Mouse (Mus musculus) CH12F3 (cell line): Measurements from ENCODE around the gene Syde2.

ENCODE experiments used
- in situ Hi-C: fragments of 300-500 bp; cut with MboI; formaldehyde crosslinking; loops from 2 replicates; pipeline ENCODE4 v1.14.3; 2020; ENCODE audit warnings: low sequenced_read_pairs

Syde2 gene

GRCm38 (mm10) chr3:146049951-146050350 lies 62.3 kb downstream of the Syde2 start:
- in situ Hi-C loops = loop anchor here (10.0 kb wide), 1 partner anchor 105 kb away; no protein-coding TSS in a partner anchor

GRCm38 (mm10) chr3:146051277-146052007 lies 63.8 kb downstream of the Syde2 start:
- in situ Hi-C loops = loop anchor here (10.0 kb wide), 1 partner anchor 107 kb away; no protein-coding TSS in a partner anchor

DNA sequence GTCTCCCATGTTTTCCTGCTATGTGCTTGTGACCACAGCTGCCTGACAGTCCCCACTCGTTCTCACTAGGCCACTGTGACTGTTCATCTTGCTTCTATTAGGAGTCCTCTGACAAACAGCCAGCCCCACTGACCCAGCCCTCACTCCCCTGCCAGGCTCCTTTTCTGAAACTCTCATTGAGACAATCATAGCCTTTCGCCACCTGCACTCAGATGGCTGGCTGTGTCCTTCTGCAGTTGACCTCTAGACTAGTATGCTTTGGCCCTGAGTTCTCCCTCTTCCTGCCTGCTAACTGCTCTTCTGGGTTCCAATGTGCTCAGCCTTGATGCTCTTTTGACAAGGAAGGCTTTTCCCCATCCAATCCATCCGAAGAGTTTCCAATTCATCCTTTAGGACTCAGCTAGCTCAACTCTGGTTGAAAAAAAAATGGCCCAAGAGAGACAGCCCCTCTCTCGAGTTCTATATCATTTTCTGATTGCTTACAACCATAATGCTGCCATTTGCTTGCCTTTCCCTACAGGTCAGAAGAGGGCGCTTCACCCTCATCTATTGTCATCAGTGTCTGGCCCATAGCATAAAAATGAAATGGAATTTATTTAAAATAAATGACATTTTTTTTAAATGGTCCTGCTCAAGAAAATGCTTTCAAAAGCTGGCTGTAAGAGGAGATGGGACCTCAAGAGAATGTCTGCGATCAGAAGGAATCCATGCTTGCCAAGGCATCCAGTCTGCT lies 65.6 kb downstream of the Syde2 start:
- in situ Hi-C loops = loop anchor here (10.0 kb wide), 1 partner anchor 108 kb away; no protein-coding TSS in a partner anchor

DNA sequence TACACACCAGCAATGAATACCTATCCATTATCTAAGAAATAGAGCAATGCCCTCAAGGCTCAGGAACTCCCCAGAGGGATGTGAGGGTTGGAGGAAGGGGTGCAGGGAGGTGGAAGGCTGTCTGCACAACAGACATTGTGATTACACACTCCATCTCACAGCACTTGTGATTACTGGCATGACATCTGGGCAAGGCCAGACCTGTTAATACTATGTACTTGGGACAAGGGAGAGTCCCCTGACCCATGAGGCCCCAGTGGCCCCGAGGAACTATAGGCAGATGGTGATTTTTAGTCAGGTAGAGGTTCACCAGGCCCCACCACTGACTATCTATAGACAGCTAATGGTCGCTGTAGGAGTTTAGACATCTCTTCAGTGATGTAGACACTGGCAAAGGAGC lies 66.2 kb downstream of the Syde2 start:
- in situ Hi-C loops = loop anchor here (10.0 kb wide), 1 partner anchor 109 kb away; no protein-coding TSS in a partner anchor

GRCm38 (mm10) chr3:146057131-146057530 lies 69.5 kb downstream of the Syde2 start:
- in situ Hi-C loops = loop anchor here (5.0 to 10.0 kb wide), 2 partner anchors 112 to 125 kb away; no protein-coding TSS in a partner anchor

DNA sequence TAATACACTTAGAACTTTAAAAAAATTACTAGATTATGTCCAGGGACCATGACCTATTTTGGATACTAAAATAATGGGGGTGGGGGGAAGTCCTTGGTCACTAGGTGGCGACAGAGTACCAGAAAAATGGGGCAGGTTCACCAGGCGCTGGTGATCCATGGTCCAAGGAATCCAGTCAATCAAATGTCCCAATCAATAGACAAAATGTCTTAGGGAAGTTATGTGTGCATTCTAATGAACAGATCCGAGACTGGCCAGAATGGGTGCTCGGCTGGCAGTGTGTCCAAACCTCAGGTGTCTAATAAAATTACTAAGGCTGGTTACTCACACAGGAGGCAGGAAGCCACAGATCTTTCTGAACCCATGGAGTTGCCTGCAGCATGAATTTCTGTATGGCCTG lies 70.6 kb downstream of the Syde2 start:
- in situ Hi-C loops = loop anchor here (5.0 to 10.0 kb wide), 2 partner anchors 113 to 124 kb away; no protein-coding TSS in a partner anchor

DNA sequence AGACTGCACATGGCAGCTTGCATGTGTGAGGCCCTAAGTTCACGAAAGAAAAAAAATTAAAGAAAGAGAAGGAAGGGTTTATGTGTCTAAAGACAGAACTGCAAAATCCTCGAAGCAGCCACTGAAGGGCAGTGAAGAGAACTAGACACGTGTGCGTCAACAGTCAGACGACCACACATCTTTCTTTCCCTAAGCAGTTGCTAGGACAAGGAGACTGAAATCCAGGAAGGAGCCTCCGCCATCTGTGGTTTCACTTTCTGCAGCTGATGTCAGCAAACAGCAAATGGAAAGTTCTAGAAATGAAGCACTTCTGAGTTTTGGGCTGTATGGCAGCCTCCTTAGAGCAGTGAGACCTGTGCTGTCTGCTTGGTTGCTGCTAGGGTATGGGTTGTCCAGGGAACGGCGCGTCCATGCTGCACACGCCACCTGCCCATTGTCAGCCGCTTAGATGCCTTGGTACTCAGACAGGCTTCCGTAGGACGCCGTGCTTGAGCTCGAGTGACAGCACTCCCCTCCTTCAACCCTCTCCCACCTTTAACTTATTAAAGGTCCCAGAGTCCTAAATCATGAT lies 71.8 kb downstream of the Syde2 start:
- in situ Hi-C loops = loop anchor here (5.0 to 10.0 kb wide), 2 partner anchors 115 to 123 kb away; no protein-coding TSS in a partner anchor

GRCm38 (mm10) chr3:146063146-146063545 lies 75.5 kb downstream of the Syde2 start:
- in situ Hi-C loops = no loop called here

DNA sequence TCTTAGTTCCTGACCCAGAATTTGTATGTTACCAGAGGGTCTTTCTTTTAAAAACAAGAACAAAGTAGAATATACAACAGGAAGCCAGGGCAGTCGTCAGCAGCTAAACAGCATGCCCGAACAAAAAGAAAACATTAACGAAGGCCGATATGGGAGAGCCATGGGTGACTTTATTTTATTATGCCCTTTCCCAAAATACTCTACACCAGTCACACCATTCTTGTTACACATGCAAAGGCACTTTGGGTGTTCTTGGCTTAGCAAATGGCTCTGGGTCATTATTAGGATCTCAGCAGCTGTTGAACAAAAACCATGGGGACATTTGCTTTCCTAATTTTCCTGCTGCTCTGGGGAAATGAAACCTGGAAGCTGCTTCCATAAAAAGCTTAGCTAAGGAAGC lies 81.6 kb downstream of the Syde2 start:
- in situ Hi-C loops = no loop called here
